Mouse (Mus musculus) stomach, postnatal 0 days (tissue): ENCODE measurements around the gene Zbtb20. TPM values are rescaled to one million over a fixed set of nuclear protein-coding genes. Genes with fewer than 3 reads are reported as not detected.

Experiments used
- ATAC-seq: fragments of 200-750 bp; cut with Nextera tagmentation; 2 replicates; pipeline ENCODE4 v1.8.0; 2017; ENCODE audit not compliant: low FRiP score, low TSS enrichment
- DNase-seq: peaks from one replicate; pipeline ENCODE4 v3.0.0-alpha.2; 2016; ENCODE audit warnings: low spot score
- H3K27ac ChIP-seq: fragments of 300-500 bp; sonication (generic); replicated peaks from 2 replicates; pipeline ENCODE4 v1.5.1; 2014; ENCODE audit warnings: mild to moderate bottlenecking, control low read depth
- H3K27me3 ChIP-seq: fragments of 300-500 bp; sonication (generic); 2 replicates; pipeline ENCODE4 v1.6.1; 2014; ENCODE audit warnings: low read length; ENCODE audit not compliant: control insufficient read depth, insufficient read depth
- H3K36me3 ChIP-seq: fragments of 300-500 bp; sonication (generic); 2 replicates; pipeline ENCODE4 v1.6.1; 2014; ENCODE audit warnings: low read length, mixed read lengths; ENCODE audit not compliant: control insufficient read depth, insufficient read depth
- H3K4me1 ChIP-seq: fragments of 300-500 bp; sonication (generic); replicated peaks from 2 replicates; pipeline ENCODE4 v1.6.1; 2014; ENCODE audit warnings: antibody characterized with exemption; ENCODE audit not compliant: control insufficient read depth, insufficient read depth
- H3K4me2 ChIP-seq: fragments of 300-500 bp; sonication (generic); replicated peaks from 2 replicates; pipeline ENCODE4 v1.6.1; 2014; ENCODE audit warnings: low read depth, mild to moderate bottlenecking, control low read depth, moderate library complexity
- H3K4me3 ChIP-seq: fragments of 300-500 bp; sonication (generic); 2 replicates; pipeline ENCODE4 v1.5.1; 2014; ENCODE audit warnings: low read depth, low read length, control low read depth
- H3K9ac ChIP-seq: fragments of 300-500 bp; sonication (generic); 2 replicates; pipeline ENCODE4 v1.6.1; 2014; ENCODE audit warnings: mild to moderate bottlenecking, low read length, control low read depth, mixed read lengths
- H3K9me3 ChIP-seq: fragments of 300-500 bp; sonication (generic); 2 replicates; pipeline ENCODE4 v1.6.1; 2016; ENCODE audit warnings: low read length; ENCODE audit not compliant: control insufficient read depth
- CTCF ChIP-seq: IDR thresholded peaks from 2 replicates; pipeline ENCODE4 v1.5.1; 2016; ENCODE audit warnings: antibody characterized with exemption, low read depth, mild to moderate bottlenecking, moderate library complexity
- EP300 ChIP-seq: optimal IDR thresholded peaks from 2 replicates; pipeline ENCODE3; 2016; ENCODE audit warnings: antibody characterized with exemption
- WGBS: fragments of 180-500 bp; shearing (Covaris S2); extraction: QIAGEN DNeasy Blood & Tissue Kit; methylation state at CpG from one replicate; pipeline ENCODE4 v1.1.7; 2014; 5-methylcytosine and 5-hydroxymethylcytosine counted together
- polyA plus RNA-seq: library from polyadenylated mRNA; unstranded; fragments of >200 nt; fragmentation: Nextera tagmentation; extraction: Ambion mirVana; gene quantifications from 2 replicates; pipeline ENCODE4 v1.2.1, GENCODE M21; 2015

Zbtb20 gene
- polyA plus RNA-seq, 1 experiment from 2014 or later = 15.7 TPM

DNA sequence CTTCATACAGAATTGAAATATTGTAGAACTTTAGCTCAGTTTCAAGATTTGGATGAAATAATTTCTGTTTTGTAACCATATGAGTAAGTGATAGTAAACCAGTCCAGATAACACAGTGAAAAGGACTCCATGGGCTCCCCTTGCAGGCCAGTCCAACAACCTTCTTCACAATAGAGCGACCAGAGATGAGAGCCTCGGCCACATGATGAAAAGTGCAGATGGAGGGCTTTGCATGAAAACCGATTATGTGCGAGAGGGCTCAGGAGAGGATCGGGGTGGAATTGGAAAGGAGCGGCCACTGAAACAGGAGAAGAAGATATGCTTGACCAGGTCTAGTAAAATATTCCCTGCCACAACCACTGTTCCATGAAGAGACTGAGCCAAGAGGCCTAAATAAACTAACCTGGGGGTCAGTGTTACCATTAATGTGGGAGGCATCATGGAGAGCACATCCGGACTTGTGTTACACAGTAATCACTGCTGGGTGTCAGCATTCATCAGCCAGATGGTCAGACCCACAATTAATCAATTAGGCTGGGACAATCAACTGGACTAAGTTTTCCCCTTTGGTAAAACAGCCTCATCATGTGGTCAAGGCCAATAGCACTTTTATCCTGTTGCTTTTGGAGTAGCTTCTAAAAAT lies 485.3 kb downstream of the Zbtb20 start:
- Histone ChIP-seq H3K4me1 (peaks cover 4% of the 10 kb centered on the region; the same call in 1 of the 2 replicates), H3K4me3 (no peak overlapping the region), H3K9me3 (no peaks in the 10 kb centered on the region), H3K27ac (no peak overlapping the region), H3K4me2 (no peak overlapping the region), H3K9ac (no peak overlapping the region), H3K36me3 (no peaks in the 10 kb centered on the region), H3K27me3 (no peaks in the 10 kb centered on the region)
- no peak for DNase-seq
- ATAC-seq = no peak
- TF ChIP-seq CTCF = no peak
- TF ChIP-seq EP300 = no peak
- WGBS = 86% methylated on average over 7 of the region's 7 CpGs

GRCm38 (mm10) chr16:43362651-43363300 lies 487.1 kb downstream of the Zbtb20 start:
- ATAC-seq (peak; percentile 97), DNase-seq (peak; percentile 72)
- Histone ChIP-seq H3K4me1 (peaks cover 4% of the 10 kb centered on the region; the same call in 1 of the 2 replicates), H3K4me3 (peak overlapping the region; percentile 24), H3K9ac (peak overlapping the region; percentile 18; the same call in 1 of the 2 replicates), H3K36me3 (no peaks in the 10 kb centered on the region), H3K27me3 (no peaks in the 10 kb centered on the region), H3K4me2 (peak overlapping the region; percentile 47), H3K9me3 (no peaks in the 10 kb centered on the region), H3K27ac (peak overlapping the region; percentile 91)
- TF ChIP-seq EP300 (no peak), CTCF (no peak)
- 40% methylated on average over 9 of the region's 9 CpGs for WGBS

DNA sequence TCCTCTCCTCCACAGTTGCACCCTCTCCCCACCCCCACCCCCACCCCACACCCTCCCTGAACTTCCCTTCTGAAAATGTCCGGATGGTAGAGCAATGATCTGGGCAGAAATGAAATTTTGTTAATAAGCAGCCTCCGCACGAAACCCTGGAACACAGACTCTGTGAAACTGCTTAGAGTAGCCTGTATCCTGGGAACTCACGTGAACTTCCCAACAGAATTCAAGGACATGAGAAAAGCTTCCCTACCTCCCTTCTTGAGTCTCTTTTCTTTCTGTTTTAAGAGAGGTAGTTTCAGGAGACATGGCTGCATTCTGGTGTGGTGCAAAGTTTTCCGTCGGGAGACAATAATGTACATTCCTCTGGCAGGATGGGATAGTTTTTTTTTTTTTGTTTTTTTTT lies 487.6 kb downstream of the Zbtb20 start:
- H3K9me3 ChIP-seq = no peaks in the 10 kb centered on the region
- TF ChIP-seq CTCF (no peak), EP300 (no peak)
- H3K4me3 ChIP-seq = peak overlapping the region; percentile 24
- peak overlapping the region; percentile 91 for H3K27ac ChIP-seq
- no peak for ATAC-seq
- no peaks in the 10 kb centered on the region for H3K27me3 ChIP-seq
- peak overlapping the region; percentile 47 for H3K4me2 ChIP-seq
- peak overlapping the region; percentile 18; the same call in 1 of the 2 replicates for H3K9ac ChIP-seq
- H3K36me3 ChIP-seq = no peaks in the 10 kb centered on the region
- 37% methylated on average over 6 of the region's 6 CpGs for WGBS
- H3K4me1 ChIP-seq = peaks cover 4% of the 10 kb centered on the region; the same call in 1 of the 2 replicates
- no peak for DNase-seq

- Histone ChIP-seq H3K9me3 (no peaks in the 10 kb centered on the region), H3K27ac (peak overlapping the region; percentile 91), H3K36me3 (no peaks in the 10 kb centered on the region), H3K4me1 (peaks cover 4% of the 10 kb centered on the region; the same call in 1 of the 2 replicates), H3K4me2 (peak overlapping the region; percentile 47), H3K4me3 (peak overlapping the region; percentile 10; the same call in 1 of the 2 replicates), H3K27me3 (no peaks in the 10 kb centered on the region), H3K9ac (peak overlapping the region; percentile 45; the same call in 1 of the 2 replicates)
- TF ChIP-seq CTCF = no peak
- no peak for TF ChIP-seq EP300
- DNase-seq (peak; percentile 29), ATAC-seq (peak; percentile 73)
- WGBS = 16% methylated on average over 7 of the region's 7 CpGs
These were observed 488.3 kb downstream of the Zbtb20 start for GRCm38 (mm10) chr16:43363751-43364515.

DNA sequence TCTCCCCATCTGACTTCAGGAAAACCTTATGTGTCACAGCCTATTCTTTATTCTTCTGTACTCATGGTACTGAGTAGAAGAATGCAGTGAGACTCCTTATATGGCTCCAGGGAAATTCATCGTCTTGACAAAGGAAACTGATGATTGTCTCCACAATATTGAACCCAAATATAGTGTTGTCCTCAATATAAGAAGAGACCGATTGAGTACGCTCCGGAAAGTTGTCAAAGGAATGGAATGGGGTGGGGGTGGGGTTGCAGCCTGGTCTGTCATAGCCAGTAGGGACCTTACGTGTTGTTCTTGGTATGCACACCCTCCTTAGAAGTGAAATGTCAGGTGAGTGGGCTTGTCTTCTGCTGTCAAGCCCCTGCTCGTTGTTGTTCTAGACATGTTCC lies 488.8 kb downstream of the Zbtb20 start:
- no peaks in the 10 kb centered on the region for H3K27me3 ChIP-seq
- H3K9me3 ChIP-seq = no peaks in the 10 kb centered on the region
- peaks cover 4% of the 10 kb centered on the region; the same call in 1 of the 2 replicates for H3K4me1 ChIP-seq
- 0 out of 2 replicates have a peak overlapping the region, but pooled peaks have one; percentile 45 for H3K9ac ChIP-seq
- TF ChIP-seq CTCF (no peak), EP300 (no peak)
- H3K4me3 ChIP-seq = 0 out of 2 replicates have a peak overlapping the region, but pooled peaks have one; percentile 10
- DNase-seq (no peak), ATAC-seq (no peak)
- WGBS = 69% methylated on average over 6 of the region's 6 CpGs
- peak overlapping the region; percentile 47 for H3K4me2 ChIP-seq
- peak overlapping the region; percentile 91 for H3K27ac ChIP-seq
- H3K36me3 ChIP-seq = no peaks in the 10 kb centered on the region
